Mouse (Mus musculus): ENCODE data around the gene Slc35e4. TPM values are rescaled to one million over a fixed set of nuclear protein-coding genes. Genes with fewer than 3 reads are reported as not detected.

Slc35e4 gene
- polyA plus RNA-seq (2012; rRNA removed; ENCODE audit: low replicate concordance) = 16.3 and 20.2 TPM in 2 replicates

GRCm38 (mm10) chr11:3914109-3914840 is at the start of gene Slc35e4:
TSS of gene Slc35e4 (minus strand) at chr11:3914664.

DNA sequence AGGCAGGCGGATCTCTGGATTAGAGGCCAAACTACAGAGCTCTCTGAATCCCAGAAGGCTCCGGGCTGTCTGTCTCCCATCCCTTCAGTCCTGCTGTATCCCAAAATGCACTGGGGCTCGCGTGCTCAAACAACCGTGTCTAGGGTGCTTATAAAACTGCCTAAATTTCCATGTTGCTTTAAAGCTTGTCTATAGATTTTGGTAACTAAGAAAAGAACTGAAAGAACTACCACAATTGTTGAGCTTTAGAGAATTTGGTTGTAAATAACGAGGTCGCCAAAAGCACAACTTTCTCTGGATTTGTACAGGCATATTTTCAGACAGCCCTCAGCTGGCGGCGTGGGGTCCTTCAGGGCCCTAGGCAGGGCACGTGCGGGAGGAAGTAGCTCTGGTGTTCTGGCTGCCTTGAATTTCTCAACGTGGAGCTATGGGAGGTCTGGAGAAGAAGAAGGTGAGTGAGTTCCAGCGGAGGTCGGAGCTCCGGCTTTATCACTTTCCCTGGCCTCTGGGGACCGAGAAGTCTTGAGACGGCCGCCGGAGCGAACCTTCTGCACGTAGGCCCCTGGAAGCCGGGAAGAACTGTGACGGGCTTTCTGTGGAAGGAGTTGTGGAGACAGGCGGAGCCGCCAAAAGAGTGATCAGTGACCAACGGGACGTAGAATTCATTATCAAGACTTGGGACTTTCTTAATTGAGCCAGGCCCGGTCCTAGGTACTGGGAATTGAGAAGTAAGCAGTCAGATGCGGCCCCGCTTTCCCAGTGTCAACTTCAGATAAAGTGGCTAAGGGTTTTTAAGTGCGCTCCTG is 49.3 kb upstream of the Slc35e4 start, which contains the start of gene Pes1:
Gene Pes1 (plus strand): TSS at position 366 of the 806 bp plus-strand sequence.

DNA sequence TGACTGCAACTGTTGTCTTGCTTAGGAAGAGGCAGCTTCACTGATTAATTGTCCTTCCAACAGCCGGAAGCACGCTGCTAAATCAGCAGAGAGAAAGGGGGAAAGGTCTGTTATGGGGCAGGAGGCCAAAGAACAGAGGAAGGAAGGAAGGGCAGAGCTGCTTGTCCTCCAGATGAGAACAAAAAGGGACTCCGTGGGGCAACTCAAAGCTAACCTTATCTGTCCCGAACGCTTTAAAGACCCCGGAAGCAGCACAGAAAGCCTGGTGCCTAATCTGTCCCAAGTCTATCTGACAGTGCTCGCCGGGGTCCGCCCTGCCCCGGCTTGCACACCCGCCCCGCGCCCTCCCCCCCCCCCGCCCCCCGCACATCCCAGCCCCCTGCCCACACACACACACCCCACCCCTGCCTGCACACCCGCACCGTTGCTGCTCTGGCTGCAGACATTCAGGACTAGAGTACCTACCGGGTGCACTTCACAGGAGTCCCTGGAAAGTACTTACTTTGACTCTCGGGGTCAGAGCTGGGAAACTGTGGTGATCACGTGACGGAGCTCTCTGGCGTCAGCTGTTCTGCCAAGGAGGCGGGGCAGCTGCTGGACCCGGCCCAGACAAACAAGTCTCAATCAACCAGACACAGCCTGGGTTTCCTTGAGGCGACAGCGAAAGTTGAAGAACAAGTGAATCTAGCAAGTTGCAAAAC is 17.2 kb upstream of the Slc35e4 start, which contains the start of gene Tcn2:
Gene Tcn2 (minus strand): TSS at position 649 of the 701 bp plus-strand sequence.

GRCm38 (mm10) chr11:3894406-3895281 is 19.8 kb downstream of the Slc35e4 start, which contains the start of the genes 4921536K21Rik and Dusp18:
TSS of gene 4921536K21Rik (minus strand) at chr11:3895098.
TSS of gene Dusp18 (plus strand) at chr11:3895240.

DNA sequence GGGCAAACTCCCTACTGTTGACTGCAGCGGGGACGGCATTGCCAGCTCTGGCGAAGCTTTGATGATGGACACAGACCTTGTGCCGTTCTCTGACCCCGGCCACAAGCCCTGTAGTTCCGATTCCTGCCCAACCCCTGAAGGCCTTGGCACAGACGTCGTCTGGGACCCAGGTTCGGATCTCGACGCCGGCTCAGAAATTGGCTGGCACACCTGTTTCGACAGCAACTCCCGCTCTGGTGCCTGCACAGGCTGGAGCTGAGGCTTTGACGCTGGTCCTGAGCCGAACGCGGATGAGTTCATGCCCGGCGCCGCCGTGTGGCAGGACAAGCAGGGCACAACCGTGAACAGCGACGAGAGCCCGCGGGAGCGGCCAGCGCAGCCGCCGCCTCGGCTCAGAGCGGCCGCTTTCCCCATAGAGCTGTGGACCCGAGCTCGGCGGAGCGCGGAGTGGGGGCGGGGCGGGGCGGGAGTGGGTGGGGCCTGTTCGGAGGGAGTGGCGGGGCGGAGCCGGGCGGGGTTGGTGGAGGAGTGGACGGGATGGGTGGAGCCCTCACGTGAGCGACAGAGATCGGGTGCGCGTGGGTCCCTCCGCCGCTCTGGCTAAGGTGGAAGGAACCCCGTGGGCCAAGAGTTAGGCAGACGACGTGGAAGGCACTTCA is 50.9 kb downstream of the Slc35e4 start, which contains the start of gene Osbp2:
Gene Osbp2 (minus strand): TSS at position 450 of the 659 bp plus-strand sequence.

Other genes with a start within 250 kb of the Slc35e4 start
- gene Osbp2, start 50.8 kb downstream of the Slc35e4 start, polyA plus RNA-seq (2012; rRNA removed; ENCODE audit: low replicate concordance) = 1.2 and 1.5 TPM in 2 replicates
- 0.43 and 0.80 TPM in 2 replicates for gene 4921536K21Rik, start 19.6 kb downstream of the Slc35e4 start, polyA plus RNA-seq (2012; rRNA removed; ENCODE audit: low replicate concordance)
- 5.6 and 12.9 TPM in 2 replicates for gene Dusp18, start 19.4 kb downstream of the Slc35e4 start, polyA plus RNA-seq (2012; rRNA removed; ENCODE audit: low replicate concordance)
- gene Tcn2, start 17.5 kb upstream of the Slc35e4 start, polyA plus RNA-seq (2012; rRNA removed; ENCODE audit: low replicate concordance) = 162 and 213 TPM in 2 replicates
- gene Pes1, start 49.3 kb upstream of the Slc35e4 start, polyA plus RNA-seq (2012; rRNA removed; ENCODE audit: low replicate concordance) = 34.4 and 53.7 TPM in 2 replicates
- gene 4930556J24Rik, start 62.1 kb upstream of the Slc35e4 start, polyA plus RNA-seq (2012; rRNA removed; ENCODE audit: low replicate concordance) = not detected in 2 replicates
- 3.1 and 3.5 TPM in 2 replicates for gene Gal3st1, start 69.0 kb upstream of the Slc35e4 start, polyA plus RNA-seq (2012; rRNA removed; ENCODE audit: low replicate concordance)
- gene Sec14l4, start 116.8 kb upstream of the Slc35e4 start, polyA plus RNA-seq (2012; rRNA removed; ENCODE audit: low replicate concordance) = 3.5 and 6.9 TPM in 2 replicates
- gene Sec14l3, start 150.2 kb upstream of the Slc35e4 start, polyA plus RNA-seq (2012; rRNA removed; ENCODE audit: low replicate concordance) = 0.37 TPM in 1 of 2 replicates, not detected in the other
- 18.0 and 28.1 TPM in 2 replicates for gene Mtfp1, start 180.8 kb upstream of the Slc35e4 start, polyA plus RNA-seq (2012; rRNA removed; ENCODE audit: low replicate concordance)
- 2.4 and 3.5 TPM in 2 replicates for gene Sec14l2, start 208.8 kb upstream of the Slc35e4 start, polyA plus RNA-seq (2012; rRNA removed; ENCODE audit: low replicate concordance)
- gene Rnf215, start 220.5 kb upstream of the Slc35e4 start, polyA plus RNA-seq (2012; rRNA removed; ENCODE audit: low replicate concordance) = 25.3 and 38.1 TPM in 2 replicates
- 9.1 and 11.0 TPM in 2 replicates for gene Ccdc157, start 245.6 kb upstream of the Slc35e4 start, polyA plus RNA-seq (2012; rRNA removed; ENCODE audit: low replicate concordance)
- gene Sf3a1, start 245.7 kb upstream of the Slc35e4 start, polyA plus RNA-seq (2012; rRNA removed; ENCODE audit: low replicate concordance) = 25.9 and 37.9 TPM in 2 replicates

Measured in mammary gland, adult 2 months (tissue).